Mouse (Mus musculus) heart, adult 2 months (tissue): ENCODE measurements around the gene Adprm. TPM values are rescaled to one million over a fixed set of nuclear protein-coding genes. Genes with fewer than 3 reads are reported as not detected.
"Not testable (repeated sequence)": the region's sequence is repeated elsewhere in the genome, so short reads cannot be mapped to it uniquely, and the experiment has no call there.

Experiments
- DNase-seq, 2 experiments: peaks; one replicate each; pipeline ENCODE4 v3.0.0; 2021
- H3K27ac ChIP-seq: fragments of 200-600 bp; 2 replicates; pipeline ENCODE4 v1.8.1; 2022
- H3K27me3 ChIP-seq: fragments of 200-500 bp; 2 replicates; pipeline ENCODE4 v1.6.1; 2012; ENCODE audit warnings: mild to moderate bottlenecking, low read length, inconsistent platforms, mixed read lengths; ENCODE audit not compliant: control insufficient read depth, insufficient read depth
- H3K36me3 ChIP-seq: fragments of 200-500 bp; 2 replicates; pipeline ENCODE4 v1.6.1; 2012; ENCODE audit warnings: low read length, inconsistent platforms; ENCODE audit not compliant: control insufficient read depth, insufficient read depth
- H3K4me1 ChIP-seq: fragments of 200-500 bp; 2 replicates; pipeline ENCODE4 v1.6.1; 2011; ENCODE audit warnings: low read length; ENCODE audit not compliant: control insufficient read depth, insufficient read depth
- H3K4me3 ChIP-seq: fragments of 200-600 bp; 2 replicates; pipeline ENCODE4 v1.8.1; 2022
- H3K79me2 ChIP-seq: fragments of 200-500 bp; replicated peaks from 2 replicates; pipeline ENCODE4 v1.6.1; 2012; ENCODE audit warnings: mild to moderate bottlenecking, inconsistent platforms, low read length, moderate library complexity, mixed read lengths; ENCODE audit not compliant: control insufficient read depth, insufficient read depth
- H3K9ac ChIP-seq: fragments of 200-500 bp; 2 replicates; pipeline ENCODE4 v1.6.1; 2012; ENCODE audit warnings: low read depth, mild to moderate bottlenecking, control low read depth, inconsistent platforms, low read length, mixed read lengths
- CTCF ChIP-seq: fragments of 200-600 bp; IDR thresholded peaks from 2 replicates; pipeline ENCODE4 v1.8.1; 2022; ENCODE audit warnings: antibody characterized with exemption, mild to moderate bottlenecking, moderate library complexity
- EP300 ChIP-seq: fragments of 200-500 bp; IDR thresholded peaks from 2 replicates; pipeline ENCODE4 v1.6.1; 2011; ENCODE audit warnings: low read depth, low read length, control low read depth; ENCODE audit not compliant: insufficient read depth
- POLR2A ChIP-seq: fragments of 200-500 bp; IDR thresholded peaks from 2 replicates; pipeline ENCODE4 v1.6.1; 2011; ENCODE audit warnings: mild to moderate bottlenecking, low read depth, low read length, control low read depth; ENCODE audit not compliant: insufficient read depth
- WGBS: fragments of 180-500 bp; shearing (Covaris S2); methylation state at CpG from one replicate; pipeline ENCODE4 v1.1.7; 2018; 5-methylcytosine and 5-hydroxymethylcytosine counted together
- intact Hi-C: fragments of 180-260 bp; cut with DNase I; formaldehyde crosslinking; loops from one replicate; pipeline ENCODE4 v1.15.1; 2025
- polyA plus RNA-seq: library from polyadenylated mRNA; depleted of rRNA; stranded (reverse); fragments of >200 nt; gene quantifications from 2 replicates; pipeline ENCODE4 v1.2.3, GENCODE M21; 2012
- total RNA-seq, 2 experiments: library from RNA; stranded (reverse); gene quantifications; 2 replicates each; pipeline ENCODE4 v1.2.3; 2021

Gene Adprm
- total and polyA plus RNA-seq, 3 experiments = 9.8 to 14.6 (median 10.8) TPM

- no peaks in the 10 kb centered on the region for H3K27me3 ChIP-seq
- H3K4me3 ChIP-seq = no peak overlapping the region
- intact Hi-C loops = no loop called here
- TF ChIP-seq EP300 (no peak), POLR2A (no peak), CTCF (0 out of 2 replicates have a peak, but pooled peaks have one; percentile 6)
- no peaks in the 10 kb centered on the region for H3K36me3 ChIP-seq
- no peak for DNase-seq
- WGBS = 53% methylated on average over 16 of the region's 16 CpGs
- H3K4me1 ChIP-seq = no peaks in the 10 kb centered on the region; the same call in 1 of the 2 replicates
- no peaks in the 10 kb centered on the region for H3K79me2 ChIP-seq
- H3K27ac ChIP-seq = no peak overlapping the region
- H3K9ac ChIP-seq = no peak overlapping the region
Measured at GRCm38 (mm10) chr11:67030904-67031602, 21.3 kb downstream of the Adprm start.

- peak within 1 kb of the TSS; percentile 76 for H3K4me3 ChIP-seq
- H3K36me3 ChIP-seq = no peaks in the 10 kb centered on the region
- intact Hi-C loops = loop anchor here (1.0 to 5.0 kb wide), 4 partner anchors 27 to 77 kb away; partner anchors contain the start of genes Adprm and Sco1
- H3K4me1 ChIP-seq = peaks cover 2% of the 10 kb centered on the region
- TF ChIP-seq EP300 = peak; percentile 86; the same call in 1 of the 2 replicates
- peak; percentile 79 for TF ChIP-seq POLR2A
- peak; percentile 93 for TF ChIP-seq CTCF
- H3K27ac ChIP-seq = peak within 1 kb of the TSS; percentile 86
- H3K9ac ChIP-seq = peak within 1 kb of the TSS; percentile 94
- 3% methylated on average over 32 of the region's 35 CpGs for WGBS
- DNase-seq = peak; percentile 94
- H3K27me3 ChIP-seq = no peaks in the 10 kb centered on the region
- H3K79me2 ChIP-seq = no peaks in the 10 kb centered on the region
Measured at GRCm38 (mm10) chr11:67024867-67025477, 27.4 kb downstream of the Adprm start, which contains the start of gene Tmem220. Gene Tmem220, plus strand, starts transcription at chr11:67025154.

DNA sequence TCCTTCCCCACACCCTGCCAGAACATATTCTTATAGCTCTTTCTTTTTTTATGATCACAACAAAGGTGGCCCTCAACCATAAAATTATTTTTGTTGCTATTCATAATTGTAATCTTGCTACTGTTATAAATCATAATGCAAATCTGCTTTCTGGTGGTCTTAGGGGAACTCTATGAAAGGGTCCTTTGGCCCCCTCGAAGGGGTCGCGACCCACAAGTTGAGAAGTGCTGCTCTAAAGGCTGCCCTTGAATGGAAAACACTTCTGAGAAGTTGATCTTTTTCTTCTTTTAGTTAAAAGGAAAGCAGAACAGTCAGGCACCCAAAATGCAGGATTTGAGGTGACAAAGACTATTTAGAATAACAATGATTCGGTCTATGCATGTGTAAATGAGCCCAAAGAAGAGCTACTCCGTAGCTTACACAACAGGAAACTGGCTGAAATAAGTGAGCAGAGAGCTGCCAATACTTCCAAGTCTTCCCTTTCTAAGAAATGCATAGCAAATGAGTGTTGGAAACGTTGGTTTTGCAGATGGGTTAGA is 28.5 kb downstream of the Adprm start:
- no peaks in the 10 kb centered on the region for H3K27me3 ChIP-seq
- H3K27ac ChIP-seq = no peak overlapping the region
- H3K4me3 ChIP-seq = no peak overlapping the region
- H3K36me3 ChIP-seq = no peaks in the 10 kb centered on the region
- no peak overlapping the region for H3K9ac ChIP-seq
- peaks cover 2% of the 10 kb centered on the region for H3K4me1 ChIP-seq
- no peak for DNase-seq
- 50% methylated on average over 6 of the region's 6 CpGs for WGBS
- no peaks in the 10 kb centered on the region for H3K79me2 ChIP-seq
- no peak for TF ChIP-seq CTCF
- TF ChIP-seq POLR2A = no peak
- no peak for TF ChIP-seq EP300
- intact Hi-C loops = loop anchor here (1.0 to 5.0 kb wide), 3 partner anchors 56 to 78 kb away; no protein-coding TSS in a partner anchor

DNA sequence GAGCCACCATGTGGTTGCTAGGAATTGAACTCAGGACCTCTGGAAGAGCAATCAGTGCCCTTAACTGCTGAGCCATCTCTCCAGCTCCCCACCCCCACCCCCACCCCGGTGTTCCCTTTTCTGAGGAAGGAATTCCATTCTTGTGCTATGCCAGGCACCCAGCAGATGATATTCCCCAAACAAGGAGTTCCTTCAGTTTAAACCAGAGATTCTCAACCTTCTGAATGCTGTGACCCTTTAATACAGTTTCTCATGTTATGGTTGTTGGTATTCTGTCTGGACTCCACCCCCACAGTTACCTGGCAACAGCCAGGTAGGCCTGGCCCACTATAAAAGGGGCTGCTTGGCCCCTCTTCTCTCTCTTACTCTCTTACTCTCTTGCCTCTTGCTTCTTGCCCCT is 29.2 kb downstream of the Adprm start:
- not testable (repeated sequence) for H3K36me3 ChIP-seq, H3K4me1 ChIP-seq, H3K79me2 ChIP-seq, H3K9ac ChIP-seq, H3K27me3 ChIP-seq, H3K4me3 ChIP-seq, H3K27ac ChIP-seq, DNase-seq
- 30% methylated on average over 1 of the region's 1 CpGs for WGBS
- intact Hi-C loops = loop anchor here (5.0 kb wide), 1 partner anchor 79 kb away; no protein-coding TSS in a partner anchor

GRCm38 (mm10) chr11:67022354-67023115 is 29.9 kb downstream of the Adprm start:
- TF ChIP-seq CTCF = peak; percentile 72
- TF ChIP-seq POLR2A = no peak
- TF ChIP-seq EP300 = no peak
- H3K79me2 ChIP-seq = no peaks in the 10 kb centered on the region
- no peak overlapping the region for H3K9ac ChIP-seq
- DNase-seq = no peak
- no peaks in the 10 kb centered on the region for H3K36me3 ChIP-seq
- H3K27me3 ChIP-seq = no peaks in the 10 kb centered on the region
- 67% methylated on average over 13 of the region's 13 CpGs for WGBS
- H3K4me1 ChIP-seq = peaks cover 2% of the 10 kb centered on the region
- intact Hi-C loops = loop anchor here (5.0 kb wide), 1 partner anchor 80 kb away; no protein-coding TSS in a partner anchor
- H3K4me3 ChIP-seq = no peak overlapping the region
- H3K27ac ChIP-seq = no peak overlapping the region
